Mouse (Mus musculus): ENCODE measurements at regions not wholly inside any gene's neighbourhood (a gene's known extent, or its start where the extent isn't known, plus 50 kb on each side); places are given as distances from the start of the nearest gene placed in this dataset.
A peak's percentile ranks its signal among the peaks of the same experiment; 100 is the strongest.

- no peak overlapping the region for H3K27ac ChIP-seq (ENCODE audit: low read length)
- DNase-seq (ENCODE audit: low spot score) (no peak), ATAC-seq (no peak)
- no peaks in the 10 kb centered on the region for H3K36me3 ChIP-seq (ENCODE audit: insufficient read depth, low read length)
- H3K4me3 ChIP-seq (ENCODE audit: low read depth, low read length) = no peak overlapping the region
- no peak for TF ChIP-seq CTCF (IDR thresholded peaks at IDR 0.05)
- TF ChIP-seq EP300 (IDR thresholded peaks at IDR 0.05) = no peak
- H3K9ac ChIP-seq (replicated peaks; ENCODE audit: low read depth) = no peak overlapping the region
- H3K4me1 ChIP-seq (ENCODE audit: insufficient read depth, low read depth, low read length) = peaks cover 11% of the 10 kb centered on the region; the same call in 1 of the 2 replicates
- WGBS = 57% methylated on average over 3 of the region's 3 CpGs
- no peak overlapping the region for H3K4me2 ChIP-seq (replicated peaks; ENCODE audit: low read depth, low read length)
- H3K27me3 ChIP-seq (replicated peaks; ENCODE audit: insufficient read depth, low read length) = no peaks in the 10 kb centered on the region
- no peaks in the 10 kb centered on the region for H3K9me3 ChIP-seq (ENCODE audit: low read length)
Measured at GRCm38 (mm10) chr3:37904188-37904587, 179.9 kb upstream of the Gm5148 start.

GRCm38 (mm10) chr3:37903482-37903881, 179.2 kb upstream of the Gm5148 start:
- DNase-seq (ENCODE audit: low spot score) = peak; percentile 12
- no peak overlapping the region for H3K4me2 ChIP-seq (replicated peaks; ENCODE audit: low read depth, low read length)
- H3K9ac ChIP-seq (replicated peaks; ENCODE audit: low read depth) = no peak overlapping the region
- WGBS = 79% methylated on average over 3 of the region's 3 CpGs
- no peak for ATAC-seq
- H3K4me3 ChIP-seq (ENCODE audit: low read depth, low read length) = no peak overlapping the region
- H3K9me3 ChIP-seq (ENCODE audit: low read length) = no peaks in the 10 kb centered on the region
- peaks cover 11% of the 10 kb centered on the region; the same call in 1 of the 2 replicates for H3K4me1 ChIP-seq (ENCODE audit: insufficient read depth, low read depth, low read length)
- no peak for TF ChIP-seq CTCF (IDR thresholded peaks at IDR 0.05)
- no peaks in the 10 kb centered on the region for H3K27me3 ChIP-seq (replicated peaks; ENCODE audit: insufficient read depth, low read length)
- no peaks in the 10 kb centered on the region for H3K36me3 ChIP-seq (ENCODE audit: insufficient read depth, low read length)
- no peak overlapping the region for H3K27ac ChIP-seq (ENCODE audit: low read length)

- DNase-seq (ENCODE audit: low spot score) (no peak), ATAC-seq (no peak)
- WGBS = 88% methylated on average over 4 of the region's 4 CpGs
- H3K4me2 ChIP-seq (replicated peaks; ENCODE audit: low read depth, low read length) = no peak overlapping the region
- TF ChIP-seq EP300 (IDR thresholded peaks at IDR 0.05) (no peak), CTCF (IDR thresholded peaks at IDR 0.05) (no peak)
- no peak overlapping the region for H3K9ac ChIP-seq (replicated peaks; ENCODE audit: low read depth)
- H3K4me3 ChIP-seq (ENCODE audit: low read depth, low read length) = no peak overlapping the region
- no peaks in the 10 kb centered on the region for H3K9me3 ChIP-seq (ENCODE audit: low read length)
- peaks cover 11% of the 10 kb centered on the region; the same call in 1 of the 2 replicates for H3K4me1 ChIP-seq (ENCODE audit: insufficient read depth, low read depth, low read length)
- no peaks in the 10 kb centered on the region for H3K27me3 ChIP-seq (replicated peaks; ENCODE audit: insufficient read depth, low read length)
- no peak overlapping the region for H3K27ac ChIP-seq (ENCODE audit: low read length)
- no peaks in the 10 kb centered on the region for H3K36me3 ChIP-seq (ENCODE audit: insufficient read depth, low read length)
Measured at GRCm38 (mm10) chr3:37903021-37903420, 178.7 kb upstream of the Gm5148 start.

GRCm38 (mm10) chr3:37897392-37897791, 173.1 kb upstream of the Gm5148 start:
- Histone ChIP-seq H3K4me2 (replicated peaks; ENCODE audit: low read depth, low read length) (no peak overlapping the region), H3K4me1 (ENCODE audit: insufficient read depth, low read depth, low read length) (no peaks in the 10 kb centered on the region), H3K4me3 (ENCODE audit: low read depth, low read length) (no peak overlapping the region), H3K9me3 (ENCODE audit: low read length) (peaks cover 2% of the 10 kb centered on the region; the same call in 1 of the 2 replicates), H3K36me3 (ENCODE audit: insufficient read depth, low read length) (no peaks in the 10 kb centered on the region), H3K9ac (replicated peaks; ENCODE audit: low read depth) (no peak overlapping the region), H3K27ac (ENCODE audit: low read length) (no peak overlapping the region), H3K27me3 (replicated peaks; ENCODE audit: insufficient read depth, low read length) (no peaks in the 10 kb centered on the region)
- no peak for ATAC-seq
- TF ChIP-seq EP300 (IDR thresholded peaks at IDR 0.05) (no peak), CTCF (IDR thresholded peaks at IDR 0.05) (no peak)
- WGBS = 40% methylated on average over 3 of the region's 3 CpGs
- DNase-seq (ENCODE audit: low spot score) = no peak

GRCm38 (mm10) chr3:37896821-37897311, 172.6 kb upstream of the Gm5148 start:
- 8% methylated on average over 17 of the region's 17 CpGs for WGBS
- Histone ChIP-seq H3K9me3 (ENCODE audit: low read length) (peaks cover 2% of the 10 kb centered on the region; the same call in 1 of the 2 replicates), H3K27ac (ENCODE audit: low read length) (peak overlapping the region; percentile 38), H3K4me3 (ENCODE audit: low read depth, low read length) (no peak overlapping the region), H3K27me3 (replicated peaks; ENCODE audit: insufficient read depth, low read length) (no peaks in the 10 kb centered on the region), H3K4me2 (replicated peaks; ENCODE audit: low read depth, low read length) (peak overlapping the region; percentile 40), H3K4me1 (ENCODE audit: insufficient read depth, low read depth, low read length) (no peaks in the 10 kb centered on the region), H3K36me3 (ENCODE audit: insufficient read depth, low read length) (no peaks in the 10 kb centered on the region), H3K9ac (replicated peaks; ENCODE audit: low read depth) (no peak overlapping the region)
- peak; percentile 60 for ATAC-seq
- DNase-seq (ENCODE audit: low spot score) = peak; percentile 50
- TF ChIP-seq CTCF (IDR thresholded peaks at IDR 0.05) (no peak), EP300 (IDR thresholded peaks at IDR 0.05) (no peak)

GRCm38 (mm10) chr3:37894599-37894998, 170.3 kb upstream of the Gm5148 start:
- no peak for ATAC-seq

More at GRCm38 (mm10) chr3:37894599-37894998, 170.3 kb upstream of the Gm5148 start:
- peak; percentile 18 for DNase-seq (ENCODE audit: low spot score)
- TF ChIP-seq CTCF (IDR thresholded peaks at IDR 0.05) = no peak
- TF ChIP-seq EP300 (IDR thresholded peaks at IDR 0.05) = 0 out of 2 replicates have a peak, but pooled peaks have one; percentile 22
- peaks cover 2% of the 10 kb centered on the region; the same call in 1 of the 2 replicates for H3K9me3 ChIP-seq (ENCODE audit: low read length)
- H3K4me1 ChIP-seq (ENCODE audit: insufficient read depth, low read depth, low read length) = no peaks in the 10 kb centered on the region
- no peaks in the 10 kb centered on the region for H3K27me3 ChIP-seq (replicated peaks; ENCODE audit: insufficient read depth, low read length)
- no peaks in the 10 kb centered on the region for H3K36me3 ChIP-seq (ENCODE audit: insufficient read depth, low read length)
- no peak overlapping the region for H3K4me3 ChIP-seq (ENCODE audit: low read depth, low read length)
- H3K4me2 ChIP-seq (replicated peaks; ENCODE audit: low read depth, low read length) = no peak overlapping the region
- 21% methylated on average over 2 of the region's 2 CpGs for WGBS
- H3K9ac ChIP-seq (replicated peaks; ENCODE audit: low read depth) = no peak overlapping the region
- H3K27ac ChIP-seq (ENCODE audit: low read length) = no peak overlapping the region
